Mouse (Mus musculus): Measurements from ENCODE around the gene Rccd1.

The Rccd1 gene

DNA sequence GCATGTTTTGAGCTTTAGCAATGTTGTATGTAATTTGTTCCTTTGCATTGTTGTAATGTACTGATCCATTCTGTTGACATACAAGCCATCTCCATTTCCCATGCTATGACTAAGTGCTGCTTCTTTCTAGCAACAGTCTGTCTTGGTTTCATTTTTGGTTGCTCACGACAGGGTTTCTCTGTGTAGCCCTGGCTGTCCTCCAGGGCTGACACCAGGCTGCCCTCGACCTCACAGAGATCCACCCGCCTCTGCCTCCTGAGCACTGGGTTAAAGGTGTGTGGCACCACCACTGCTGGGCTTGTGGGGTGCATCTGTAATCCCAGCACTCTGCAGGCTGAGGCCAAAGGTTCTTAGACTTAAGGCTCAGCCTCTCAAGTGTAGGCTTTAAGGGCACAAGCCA lies 24.7 kb downstream of the Rccd1 start:
- no peak for DNase-seq (ENCODE audit: low spot score in 2 of 2)

- DNase-seq (ENCODE audit: low spot score in 2 of 2), result no peak
These were observed 25.5 kb downstream of the Rccd1 start for GRCm38 (mm10) chr7:80298754-80299153.

GRCm38 (mm10) chr7:80297041-80297440 lies 27.2 kb downstream of the Rccd1 start:
- no peak for DNase-seq (ENCODE audit: low spot score in 2 of 2)

GRCm38 (mm10) chr7:80296462-80296861 lies 27.8 kb downstream of the Rccd1 start:
- no peak for DNase-seq (ENCODE audit: low spot score in 2 of 2)

DNA sequence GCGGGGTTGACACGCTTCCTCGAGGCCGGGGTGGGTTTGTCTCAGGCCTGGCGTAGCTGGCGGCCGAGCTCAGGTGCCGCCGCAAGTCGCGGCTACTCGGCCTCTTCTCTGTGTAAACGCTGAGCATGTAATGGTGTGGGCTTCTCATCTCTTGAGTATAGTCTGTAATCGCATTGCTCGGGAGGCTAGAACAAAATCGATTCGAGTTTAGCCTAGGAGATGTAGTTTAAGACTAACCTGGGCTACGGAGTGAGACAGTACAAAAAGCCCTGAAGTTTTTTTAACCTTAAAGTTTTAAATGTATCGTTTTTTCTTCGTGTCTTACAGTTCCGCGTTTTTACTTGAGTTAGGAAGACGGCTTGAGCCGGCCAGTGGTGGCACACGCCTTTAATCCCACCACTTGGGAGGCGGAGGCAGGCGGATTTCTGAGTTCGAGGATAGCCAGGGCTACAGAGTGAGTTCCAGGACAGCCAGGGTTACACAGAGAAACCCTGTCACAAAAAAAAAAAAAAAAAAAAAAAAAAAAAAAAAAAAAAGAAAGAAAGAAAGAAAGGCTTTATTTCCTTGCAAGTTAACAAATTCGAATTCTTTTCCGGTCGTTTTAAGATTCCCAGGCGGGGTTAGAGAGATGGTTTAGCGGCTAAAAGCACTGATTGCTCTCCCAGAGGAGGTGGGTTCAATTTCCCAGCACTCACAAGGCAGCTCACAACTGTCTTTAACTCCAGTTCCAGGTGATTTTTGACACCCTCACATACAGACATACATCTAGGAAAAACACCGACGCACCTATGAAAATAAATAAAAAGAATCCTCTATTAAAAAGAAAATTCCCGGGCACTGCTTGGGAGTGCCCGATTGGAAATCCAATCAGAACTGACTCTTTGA lies 29.2 kb downstream of the Rccd1 start:
- DNase-seq (ENCODE audit: low spot score in 2 of 2), result no peak

DNA sequence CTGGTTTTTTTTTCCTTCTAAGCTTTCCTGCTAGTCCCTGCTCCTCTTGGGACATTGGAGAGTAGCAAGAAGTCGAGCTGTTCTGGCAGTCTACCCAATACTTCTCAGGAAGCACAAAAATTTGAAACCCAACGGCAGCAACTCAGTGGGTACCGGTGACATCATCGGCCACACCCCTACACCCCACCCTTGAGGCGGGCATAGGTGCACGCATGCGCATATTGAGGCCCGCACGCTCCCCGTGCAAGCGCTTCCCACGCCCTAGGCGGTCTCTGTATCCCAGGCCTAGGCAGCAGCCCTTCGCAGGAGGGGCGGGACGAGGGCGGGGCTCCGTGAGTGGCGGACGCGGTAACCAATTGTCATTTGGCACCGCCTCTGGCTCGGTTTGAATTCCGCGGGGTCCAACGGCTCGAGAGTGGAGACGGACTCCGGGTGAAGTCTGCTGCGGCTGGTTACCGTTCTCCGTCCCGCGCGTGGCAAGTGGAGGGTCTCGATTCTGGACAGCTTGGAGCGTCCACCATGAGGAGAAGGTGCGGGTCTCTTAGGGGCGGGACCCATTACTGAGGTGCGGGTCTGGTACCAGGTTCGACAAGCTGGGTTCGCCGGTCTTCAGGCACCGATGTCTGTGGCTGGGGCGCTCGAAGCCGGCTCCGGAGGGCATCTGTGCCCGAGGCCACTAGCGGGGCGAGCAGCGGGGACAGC lies 30.0 kb downstream of the Rccd1 start, which contains the start of gene Prc1:
Gene Prc1 (plus strand): TSS at position 389 of the 702 bp plus-strand sequence.
- peak; percentile 98 for DNase-seq (ENCODE audit: low spot score in 2 of 2)

DNA sequence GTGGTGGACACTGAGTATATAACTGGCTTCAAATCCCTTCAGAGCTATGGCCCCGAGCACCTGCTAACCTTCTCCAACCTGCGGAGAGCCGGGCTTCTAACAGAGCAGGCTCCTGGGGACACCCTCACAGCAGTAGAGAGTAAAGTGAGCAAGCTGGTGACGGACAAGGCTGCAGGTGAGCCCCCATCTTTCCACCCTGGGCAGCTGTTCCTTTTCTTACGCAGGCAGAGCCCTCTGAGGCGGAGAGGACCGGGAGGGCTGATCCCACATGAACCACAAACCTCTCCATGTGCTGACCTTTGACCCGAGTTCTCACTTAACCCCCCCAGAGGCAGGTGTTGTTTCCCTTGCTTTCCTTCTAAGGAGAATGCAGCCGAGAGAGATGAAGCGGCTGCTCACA lies 36.5 kb downstream of the Rccd1 start:
- DNase-seq (ENCODE audit: low spot score in 2 of 2), result no peak

- no peak for DNase-seq (ENCODE audit: low spot score in 2 of 2)
These were observed 38.5 kb downstream of the Rccd1 start for GRCm38 (mm10) chr7:80285725-80286124.

- DNase-seq (ENCODE audit: low spot score in 2 of 2), result no peak
These were observed 39.9 kb downstream of the Rccd1 start for GRCm38 (mm10) chr7:80284391-80284790.

GRCm38 (mm10) chr7:80283226-80283918 lies 40.9 kb downstream of the Rccd1 start:
- no peak for DNase-seq (ENCODE audit: low spot score in 2 of 2)

DNA sequence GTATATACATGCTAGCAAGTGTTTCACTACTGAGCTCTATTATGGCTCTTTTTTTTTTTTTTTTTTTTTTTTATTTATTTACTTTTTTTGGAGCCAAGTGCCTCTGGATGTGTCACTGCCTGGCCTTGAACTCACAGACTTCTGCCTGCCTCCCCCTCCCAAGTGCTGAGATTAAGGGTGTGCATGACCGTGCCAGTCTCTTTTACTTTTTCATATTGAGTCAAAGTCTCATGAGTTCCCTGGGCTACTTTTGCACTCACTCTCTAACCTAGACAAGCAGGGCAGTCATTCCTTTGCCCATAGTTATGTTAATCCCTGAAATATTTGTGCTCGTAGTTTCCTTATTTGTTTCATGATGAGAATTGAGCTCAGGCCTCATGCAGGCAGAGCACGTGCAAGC lies 42.6 kb downstream of the Rccd1 start:
- DNase-seq (ENCODE audit: low spot score in 2 of 2), result no peak

DNA sequence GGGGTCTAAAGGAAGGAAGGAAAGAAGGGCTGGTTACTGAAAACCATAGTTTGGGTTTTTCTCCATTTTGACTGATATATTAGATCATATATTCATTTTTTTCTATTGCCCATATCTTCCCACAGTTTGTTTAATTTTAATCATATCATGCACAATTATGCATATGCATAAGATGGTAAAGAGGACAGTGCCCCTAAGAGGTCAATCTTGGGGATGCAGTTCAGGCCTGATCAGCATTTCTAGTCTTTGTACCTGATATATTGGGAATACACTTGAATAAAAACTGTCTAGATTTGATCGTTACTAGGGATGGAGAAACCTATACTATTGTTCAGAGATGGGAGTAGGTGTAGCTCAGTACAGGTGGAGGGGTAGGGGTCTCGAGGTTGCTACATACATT lies 43.3 kb downstream of the Rccd1 start:
- DNase-seq (ENCODE audit: low spot score in 2 of 2), result no peak

GRCm38 (mm10) chr7:80280032-80280431 lies 44.2 kb downstream of the Rccd1 start:
- no peak for DNase-seq (ENCODE audit: low spot score in 2 of 2)

DNA sequence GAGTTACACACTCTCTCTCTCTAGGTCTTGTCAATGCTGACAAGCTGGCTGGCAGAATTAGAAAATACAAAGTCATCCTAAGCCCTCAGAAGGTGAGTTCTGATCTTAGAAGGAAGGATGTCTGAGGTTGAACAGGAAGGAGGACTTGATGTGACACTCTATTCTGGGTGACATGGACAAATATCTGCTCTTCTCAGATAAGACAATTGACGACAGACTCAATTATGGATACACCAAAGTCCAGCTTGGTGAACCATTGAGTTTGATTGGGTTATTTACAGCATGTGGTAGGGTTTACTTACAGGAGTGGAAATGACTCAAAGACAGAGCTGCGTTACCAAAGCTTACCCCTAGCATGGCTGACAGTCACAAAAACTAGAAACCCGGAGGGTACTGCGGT lies 47.9 kb downstream of the Rccd1 start:
- DNase-seq (ENCODE audit: low spot score in 2 of 2), result no peak

GRCm38 (mm10) chr7:80273456-80273855 lies 50.8 kb downstream of the Rccd1 start:
- DNase-seq (ENCODE audit: low spot score in 2 of 2), result no peak

DNA sequence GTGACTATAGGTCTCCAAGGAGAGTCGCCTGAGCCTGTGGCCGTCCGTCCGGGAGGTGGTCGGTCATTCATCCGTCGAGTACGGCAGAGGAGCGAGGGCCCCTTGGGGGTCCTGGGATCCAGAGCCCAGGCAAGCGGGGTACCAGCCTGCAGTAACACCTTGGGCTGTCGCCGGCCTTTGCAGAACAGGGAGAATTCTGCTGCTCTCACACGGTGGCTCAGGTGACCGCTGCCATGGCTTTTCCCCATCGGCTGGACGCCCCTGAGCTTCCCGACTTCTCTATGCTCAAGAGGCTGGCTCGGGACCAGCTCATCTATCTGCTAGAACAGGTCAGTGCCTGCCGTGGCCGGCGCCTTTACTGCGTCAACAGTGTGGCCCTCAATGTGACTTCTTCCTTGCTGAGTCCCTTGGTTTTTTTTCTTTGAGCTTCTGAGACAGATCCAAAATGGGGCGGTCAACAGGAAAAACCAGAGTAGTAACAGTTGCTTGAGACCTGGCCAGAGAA lies 54.5 kb downstream of the Rccd1 start:
- DNase-seq (ENCODE audit: low spot score in 2 of 2), result no peak

DNA sequence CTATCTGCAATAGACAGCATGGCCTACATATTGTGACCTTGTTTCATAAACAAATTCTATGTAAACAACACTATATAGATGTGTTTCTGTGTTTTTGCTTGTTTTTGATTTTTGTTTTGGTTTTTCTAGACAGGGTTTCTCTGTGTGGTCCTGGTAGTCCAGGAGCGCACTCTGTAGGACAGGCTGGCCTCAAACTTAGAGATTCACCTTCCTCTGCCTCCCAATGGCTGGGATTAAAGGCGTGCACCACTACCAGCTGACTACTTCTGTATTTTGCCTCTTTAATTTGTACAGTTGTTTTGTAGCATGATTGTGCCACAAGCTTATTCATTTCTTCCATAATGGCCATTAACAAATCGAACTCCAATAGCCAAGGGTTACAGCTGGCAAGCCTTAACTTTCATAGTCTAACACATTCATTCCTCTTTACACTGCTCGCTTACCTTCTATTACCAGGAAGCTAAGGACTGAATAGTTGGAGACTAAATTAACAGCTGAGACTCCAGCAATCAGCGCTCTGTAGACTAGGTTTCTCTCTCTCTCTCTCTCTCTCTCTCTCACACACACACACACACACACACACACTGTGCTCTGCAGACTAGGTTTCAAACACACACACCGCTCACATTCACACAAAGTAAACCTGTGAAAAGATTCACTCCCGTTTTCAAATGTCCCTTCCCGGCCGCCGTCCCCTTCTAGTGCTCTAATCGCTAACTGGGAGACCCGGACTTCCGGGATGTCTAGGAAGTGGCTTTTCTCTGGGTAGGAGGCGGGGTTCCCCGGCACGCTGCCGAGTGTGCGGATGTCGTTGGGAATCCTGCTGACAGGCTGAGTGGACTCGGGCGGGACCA lies 55.1 kb downstream of the Rccd1 start, which contains the start of gene Vps33b:
Gene Vps33b (plus strand): TSS at position 753 of the 854 bp plus-strand sequence.
- peak; percentile 98 to 99 for DNase-seq (ENCODE audit: low spot score in 2 of 2)

- no peak for DNase-seq (ENCODE audit: low spot score in 2 of 2)
These were observed 56.5 kb downstream of the Rccd1 start for GRCm38 (mm10) chr7:80267764-80268163.

- no peak for DNase-seq (ENCODE audit: low spot score in 2 of 2)
These were observed 59.6 kb downstream of the Rccd1 start for GRCm38 (mm10) chr7:80264606-80265005.

- peak; percentile 21 to 28 for DNase-seq (ENCODE audit: low spot score in 2 of 2)
These were observed 62.8 kb downstream of the Rccd1 start for GRCm38 (mm10) chr7:80261372-80261990.
